Mouse (Mus musculus) liver, postnatal 0 days (tissue): ENCODE measurements around the gene Wdr4. TPM values are rescaled to one million over a fixed set of nuclear protein-coding genes. Genes with fewer than 3 reads are reported as not detected.

Experiments used
- ATAC-seq: fragments of 200-750 bp; cut with Nextera tagmentation; 2 replicates; pipeline ENCODE4 v1.8.0; 2017; ENCODE audit warnings: mild to moderate bottlenecking, moderate library complexity
- DNase-seq: peaks from one replicate; pipeline ENCODE4 v3.0.0-alpha.2; 2016
- H3K27ac ChIP-seq: fragments of 300-500 bp; sonication (generic); 2 replicates; pipeline ENCODE4 v1.5.1; 2014; ENCODE audit warnings: antibody characterized with exemption, moderate library complexity, mild to moderate bottlenecking, low read depth
- H3K27me3 ChIP-seq: fragments of 300-500 bp; sonication (generic); 2 replicates; pipeline ENCODE4 v1.6.1; 2014; ENCODE audit warnings: low read length, control low read depth, mixed read lengths; ENCODE audit not compliant: insufficient read depth
- H3K36me3 ChIP-seq: fragments of 300-500 bp; sonication (generic); replicated peaks from 2 replicates; pipeline ENCODE4 v1.6.1; 2014; ENCODE audit warnings: mild to moderate bottlenecking, control low read depth, low read length, moderate library complexity, mixed read lengths; ENCODE audit not compliant: insufficient read depth
- H3K4me1 ChIP-seq: fragments of 300-500 bp; sonication (generic); 2 replicates; pipeline ENCODE4 v1.6.1; 2014; ENCODE audit warnings: antibody characterized with exemption, mild to moderate bottlenecking, control low read depth; ENCODE audit not compliant: insufficient read depth
- H3K4me2 ChIP-seq: fragments of 300-500 bp; sonication (generic); 2 replicates; pipeline ENCODE4 v1.6.1; 2014; ENCODE audit warnings: low read depth, mild to moderate bottlenecking, low read length, moderate library complexity, mixed read lengths
- H3K4me3 ChIP-seq: fragments of 300-500 bp; sonication (generic); 2 replicates; pipeline ENCODE4 v1.5.1; 2014; ENCODE audit warnings: low read depth, low read length
- H3K9ac ChIP-seq: fragments of 300-500 bp; sonication (generic); replicated peaks from 2 replicates; pipeline ENCODE4 v1.6.1; 2014; ENCODE audit warnings: mild to moderate bottlenecking, moderate library complexity
- H3K9me3 ChIP-seq: fragments of 300-500 bp; sonication (generic); 2 replicates; pipeline ENCODE4 v1.6.1; 2016; ENCODE audit warnings: mild to moderate bottlenecking, control low read depth, low read length, mixed read lengths
- CTCF ChIP-seq: sonication (generic); IDR thresholded peaks from 2 replicates; pipeline ENCODE4 v1.5.1; 2016; ENCODE audit warnings: antibody characterized with exemption, low read depth
- EP300 ChIP-seq: IDR thresholded peaks from 2 replicates; pipeline ENCODE4 v1.6.1; 2016; ENCODE audit warnings: antibody characterized with exemption, low read depth, mild to moderate bottlenecking
- WGBS: fragments of 180-500 bp; shearing (Covaris S2); extraction: QIAGEN DNeasy Blood & Tissue Kit; methylation state at CpG from one replicate; pipeline ENCODE4 v1.1.7; 2014; ENCODE audit not compliant: insufficient replicate concordance; 5-methylcytosine and 5-hydroxymethylcytosine counted together
- polyA plus RNA-seq: library from polyadenylated mRNA; unstranded; fragments of >200 nt; fragmentation: Nextera tagmentation; extraction: Ambion mirVana; gene quantifications from 2 replicates; pipeline ENCODE4 v1.2.1, GENCODE M21; 2015

The Wdr4 gene
- polyA plus RNA-seq, 1 experiment from 2014 or later: 10.0 TPM

GRCm38 (mm10) chr17:31549389-31549788 lies 29.6 kb upstream of the Wdr4 start:
- no peak overlapping the region for H3K9ac ChIP-seq
- DNase-seq (no peak), ATAC-seq (no peak)
- 57% methylated on average over 8 of the region's 8 CpGs for WGBS
- no peak for TF ChIP-seq EP300
- TF ChIP-seq CTCF: no peak
- no peaks in the 10 kb centered on the region for H3K4me1 ChIP-seq
- H3K4me2 ChIP-seq: no peak overlapping the region
- H3K36me3 ChIP-seq: no peaks in the 10 kb centered on the region
- no peak overlapping the region for H3K4me3 ChIP-seq
- no peaks in the 10 kb centered on the region for H3K27me3 ChIP-seq
- H3K27ac ChIP-seq: no peak overlapping the region
- H3K9me3 ChIP-seq: no peaks in the 10 kb centered on the region

- ATAC-seq (no peak), DNase-seq (no peak)
- 74% methylated on average over 3 of the region's 3 CpGs for WGBS
- H3K9ac ChIP-seq: no peak overlapping the region
- no peak overlapping the region for H3K4me2 ChIP-seq
- H3K4me1 ChIP-seq: no peaks in the 10 kb centered on the region
- no peak overlapping the region for H3K27ac ChIP-seq
- H3K9me3 ChIP-seq: no peaks in the 10 kb centered on the region
- H3K4me3 ChIP-seq: no peak overlapping the region
- H3K27me3 ChIP-seq: no peaks in the 10 kb centered on the region
- no peak for TF ChIP-seq CTCF
- no peak for TF ChIP-seq EP300
- no peaks in the 10 kb centered on the region for H3K36me3 ChIP-seq
Measured at GRCm38 (mm10) chr17:31547974-31548373, 28.2 kb upstream of the Wdr4 start.

- Histone ChIP-seq H3K27ac (no peak overlapping the region), H3K9ac (no peak overlapping the region), H3K4me2 (no peak overlapping the region), H3K4me1 (no peaks in the 10 kb centered on the region), H3K4me3 (no peak overlapping the region), H3K9me3 (no peaks in the 10 kb centered on the region), H3K36me3 (no peaks in the 10 kb centered on the region), H3K27me3 (no peaks in the 10 kb centered on the region)
- DNase-seq (no peak), ATAC-seq (no peak)
- WGBS: 78% methylated on average over 9 of the region's 9 CpGs
- TF ChIP-seq CTCF (no peak), EP300 (no peak)
Measured at GRCm38 (mm10) chr17:31546444-31547196, 26.8 kb upstream of the Wdr4 start.

DNA sequence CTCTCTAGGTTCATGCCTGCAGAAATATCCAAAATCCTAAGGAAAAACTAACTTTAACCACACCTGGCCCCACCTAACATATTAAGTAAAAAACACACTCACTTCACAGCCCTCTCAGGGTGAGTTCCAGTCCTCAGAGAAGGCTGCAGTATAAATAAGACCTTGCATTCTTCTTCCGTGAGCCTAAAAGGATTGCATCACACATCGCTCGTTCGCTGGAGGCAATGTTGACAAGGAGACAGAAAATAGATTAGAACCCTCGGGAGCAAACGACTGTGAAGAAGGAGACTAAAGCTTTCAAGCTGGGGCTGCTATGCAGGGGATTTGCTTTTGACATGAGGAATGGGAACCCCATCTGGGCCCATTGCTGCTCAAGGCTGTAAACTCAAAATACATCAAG lies 23.8 kb upstream of the Wdr4 start:
- no peak for ATAC-seq
- no peaks in the 10 kb centered on the region for H3K27me3 ChIP-seq

DNA sequence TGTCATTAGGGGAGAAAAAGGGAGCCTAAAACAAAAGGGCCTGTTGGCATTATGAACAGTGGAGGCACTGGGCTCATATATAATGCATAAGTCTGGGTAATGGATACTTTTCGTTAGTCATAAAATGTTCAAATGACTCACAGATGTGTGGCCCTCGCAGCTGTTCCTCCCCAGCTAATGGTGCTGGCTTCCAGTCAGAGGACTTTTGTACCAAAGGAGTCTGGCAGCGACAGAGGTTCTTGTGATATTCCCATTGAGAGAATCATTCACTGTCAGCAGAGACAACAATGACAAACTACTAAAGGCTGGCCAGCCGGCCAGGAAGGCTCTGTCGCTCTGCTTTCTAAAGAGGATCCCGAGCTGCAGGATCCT lies 21.7 kb upstream of the Wdr4 start:
- Histone ChIP-seq H3K9ac (no peak overlapping the region), H3K9me3 (no peaks in the 10 kb centered on the region), H3K36me3 (no peaks in the 10 kb centered on the region), H3K27ac (no peak overlapping the region), H3K27me3 (no peaks in the 10 kb centered on the region), H3K4me3 (no peak overlapping the region), H3K4me2 (no peak overlapping the region), H3K4me1 (no peaks in the 10 kb centered on the region)
- no peak for ATAC-seq
- DNase-seq: no peak
- no peak for TF ChIP-seq EP300
- no peak for TF ChIP-seq CTCF
- 67% methylated on average over 6 of the region's 6 CpGs for WGBS

More for the DNA sequence above, 23.8 kb upstream of the Wdr4 start:
- DNase-seq: no peak
- Histone ChIP-seq H3K27ac (no peak overlapping the region), H3K4me1 (no peaks in the 10 kb centered on the region), H3K4me3 (no peak overlapping the region), H3K4me2 (no peak overlapping the region), H3K9ac (no peak overlapping the region), H3K36me3 (no peaks in the 10 kb centered on the region), H3K9me3 (no peaks in the 10 kb centered on the region)
- TF ChIP-seq CTCF (no peak), EP300 (no peak)
- 39% methylated on average over 6 of the region's 6 CpGs for WGBS

DNA sequence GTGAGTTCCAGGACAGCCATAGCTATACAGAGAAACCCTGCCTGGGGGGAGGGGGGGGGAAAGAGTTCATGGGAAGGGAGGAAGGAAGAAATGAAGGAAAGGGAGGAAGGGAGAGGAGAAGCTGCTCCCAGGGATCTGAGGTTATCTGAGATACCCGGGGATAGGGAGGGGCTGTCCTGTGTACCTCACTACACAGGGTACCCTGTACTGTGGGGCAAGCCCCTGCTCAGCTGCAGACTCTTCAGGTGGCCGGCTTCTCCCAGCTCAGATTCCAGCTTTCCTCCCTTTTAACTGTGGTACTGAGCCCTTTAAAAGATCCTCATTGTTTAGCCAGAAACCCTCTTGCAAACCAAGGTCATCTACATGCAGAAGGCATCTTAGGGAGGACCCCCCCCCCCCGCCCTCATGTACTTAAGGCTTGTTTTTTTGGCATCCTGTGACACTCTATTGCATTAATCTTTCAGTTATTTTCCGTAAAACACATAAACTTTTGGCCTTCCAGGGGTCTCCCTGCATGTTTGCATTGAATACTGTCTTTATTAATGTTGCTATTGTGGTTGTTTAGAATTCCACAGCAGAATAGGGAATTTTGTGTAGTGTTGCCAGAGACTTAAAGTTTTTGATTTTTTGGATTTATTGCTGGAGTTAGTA lies 21.2 kb upstream of the Wdr4 start:
- no peak overlapping the region for H3K27ac ChIP-seq
- WGBS: 63% methylated on average over 4 of the region's 4 CpGs
- no peak overlapping the region for H3K4me3 ChIP-seq
- H3K4me2 ChIP-seq: no peak overlapping the region
- DNase-seq (no peak), ATAC-seq (no peak)
- H3K27me3 ChIP-seq: no peaks in the 10 kb centered on the region
- no peaks in the 10 kb centered on the region for H3K4me1 ChIP-seq
- no peak for TF ChIP-seq EP300
- no peak for TF ChIP-seq CTCF
- no peaks in the 10 kb centered on the region for H3K9me3 ChIP-seq
- no peaks in the 10 kb centered on the region for H3K36me3 ChIP-seq
- no peak overlapping the region for H3K9ac ChIP-seq
